Mouse (Mus musculus): Measurements from ENCODE around the gene Coa3. TPM values are rescaled to one million over a fixed set of nuclear protein-coding genes. Genes with fewer than 3 reads are reported as not detected.

The Coa3 gene
- total and polyA plus RNA-seq, 3 experiments, result 117 to 285 (median 177) TPM

DNA sequence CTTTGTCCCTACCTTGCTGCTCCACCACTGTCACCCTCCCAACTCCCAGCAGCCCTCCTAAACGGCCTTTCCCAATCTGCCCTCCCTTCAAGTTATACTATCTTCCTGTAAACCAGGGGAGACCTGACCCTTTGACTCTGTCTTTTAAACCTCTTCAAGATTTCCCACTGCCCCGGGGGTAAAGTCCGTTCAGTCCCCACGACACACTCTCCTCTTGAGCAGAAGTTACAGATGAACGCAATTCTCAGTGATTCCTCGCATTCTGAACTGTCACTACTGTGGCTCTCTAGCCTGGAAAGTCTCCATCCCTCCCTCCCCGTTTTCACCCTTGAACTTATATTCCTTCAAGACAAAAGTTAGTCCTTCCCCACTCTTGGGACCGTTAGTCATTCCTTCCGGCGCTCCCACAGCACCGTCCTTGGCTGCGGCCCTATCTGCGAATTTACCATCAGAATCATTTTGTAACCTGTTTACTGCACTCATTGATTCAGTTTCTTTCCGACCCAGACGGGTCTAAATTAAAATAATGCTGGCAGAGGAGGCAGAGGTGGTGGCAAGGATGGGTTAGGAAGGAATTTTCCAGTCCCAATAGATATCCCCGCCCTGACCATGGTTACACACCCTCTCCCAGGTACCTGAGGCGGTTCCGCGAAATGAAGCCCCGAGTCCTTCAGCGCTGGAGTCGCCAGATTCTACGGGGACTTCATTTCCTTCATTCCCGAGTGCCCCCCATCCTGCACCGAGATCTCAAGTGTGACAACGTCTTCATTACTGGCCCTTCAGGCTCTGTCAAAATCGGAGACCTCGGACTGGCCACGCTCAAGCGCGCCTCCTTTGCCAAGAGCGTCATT, 15.6 kb downstream of the Coa3 start:
- Histone ChIP-seq H3K36me3 (replicated peaks in 1 of 2; ENCODE audit: control insufficient read depth in 1 of 2, insufficient read depth in 1 of 2, low read length in 1 of 2) (peaks cover 12 to 71% of the 10 kb centered on the region in 2 experiments), H3K27ac (ENCODE audit: insufficient read depth, low read depth) (no peak overlapping the region), H3K9me3 (replicated peaks; ENCODE audit: low read length) (no peaks in the 10 kb centered on the region), H3K4me2 (ENCODE audit: insufficient read depth, low read depth, poor library complexity, severe bottlenecking) (no peak overlapping the region), H3K4me3 (replicated peaks in 1 of 3; ENCODE audit: low read depth in 2 of 3, low read length in 2 of 3, poor library complexity in 1 of 3) (no peak overlapping the region), H3K27me3 (replicated peaks) (no peaks in the 10 kb centered on the region), H3K4me1 (ENCODE audit: control insufficient read depth in 1 of 2, insufficient read depth in 2 of 2) (peaks cover 4 to 27% of the 10 kb centered on the region in 2 experiments; a peak in 3 of 4 replicates), H3K79me2 (replicated peaks; ENCODE audit: control insufficient read depth, extremely low read depth, insufficient read depth, poor library complexity, severe bottlenecking) (no peaks in the 10 kb centered on the region), H3K9ac (ENCODE audit: insufficient read depth, low read depth) (no peak overlapping the region)
- in situ Hi-C loops (cut with MboI; ENCODE audit: low pct_ligation_motif_present, low pct_unique_long_range_greater_than_20kb, low sequenced_read_pairs), result no loop called here
- no peak for TF ChIP-seq SMC3 (IDR thresholded peaks at IDR 0.05; ENCODE audit: low read depth, low read length)
- TF ChIP-seq MXI1 (IDR thresholded peaks at IDR 0.05; ENCODE audit: low read depth, low read length), result no peak
- TF ChIP-seq SIN3A (IDR thresholded peaks at IDR 0.05; ENCODE audit: low read length), result no peak
- TF ChIP-seq USF2 (conservative IDR thresholded peaks at IDR 0.05; ENCODE audit: low read depth, low read length), result no peak
- dilution Hi-C loops (cut with MboI; ENCODE audit: extremely low pct_ligation_motif_present, extremely low pct_unique_long_range_greater_than_20kb, low sequenced_read_pairs), result no loop called here
- DNase-seq (ENCODE audit: extremely low read depth), result no peak

GRCm38 (mm10) chr11:101262272-101262967, 16.5 kb downstream of the Coa3 start:
- H3K4me1 ChIP-seq (ENCODE audit: control insufficient read depth in 1 of 2, insufficient read depth in 2 of 2), result peaks cover 4 to 31% of the 10 kb centered on the region in 2 experiments; a peak in 3 of 4 replicates
- peaks cover 18 to 75% of the 10 kb centered on the region in 2 experiments for H3K36me3 ChIP-seq (replicated peaks in 1 of 2; ENCODE audit: control insufficient read depth in 1 of 2, insufficient read depth in 1 of 2, low read length in 1 of 2)
- no peaks in the 10 kb centered on the region for H3K27me3 ChIP-seq (replicated peaks)
- H3K79me2 ChIP-seq (replicated peaks; ENCODE audit: control insufficient read depth, extremely low read depth, insufficient read depth, poor library complexity, severe bottlenecking), result no peaks in the 10 kb centered on the region
- no peak overlapping the region for H3K27ac ChIP-seq (ENCODE audit: insufficient read depth, low read depth)
- no peak for TF ChIP-seq CTCF (conservative IDR thresholded peaks at IDR 0.05 in 1 of 2, IDR thresholded peaks at IDR 0.05 in 1 of 2; ENCODE audit: low read depth in 2 of 2, low read length in 2 of 2)
- no peak for TF ChIP-seq BHLHE40 (IDR thresholded peaks at IDR 0.05; ENCODE audit: low read depth, low read length)
- no peak for DNase-seq (ENCODE audit: extremely low read depth)
- dilution Hi-C loops (cut with MboI; ENCODE audit: extremely low pct_ligation_motif_present, extremely low pct_unique_long_range_greater_than_20kb, low sequenced_read_pairs) (no loop called here), in situ Hi-C loops (cut with MboI; ENCODE audit: low pct_ligation_motif_present, low pct_unique_long_range_greater_than_20kb, low sequenced_read_pairs) (no loop called here)
- no peak overlapping the region for H3K9ac ChIP-seq (ENCODE audit: insufficient read depth, low read depth)
- H3K4me3 ChIP-seq (replicated peaks in 1 of 3; ENCODE audit: low read depth in 2 of 3, low read length in 2 of 3, poor library complexity in 1 of 3), result no peak overlapping the region
- H3K4me2 ChIP-seq (ENCODE audit: insufficient read depth, low read depth, poor library complexity, severe bottlenecking), result no peak overlapping the region
- H3K9me3 ChIP-seq (replicated peaks; ENCODE audit: low read length), result no peaks in the 10 kb centered on the region

GRCm38 (mm10) chr11:101260826-101261380, 18.0 kb downstream of the Coa3 start:
- in situ Hi-C loops (cut with MboI; ENCODE audit: low pct_ligation_motif_present, low pct_unique_long_range_greater_than_20kb, low sequenced_read_pairs) (no loop called here), dilution Hi-C loops (cut with MboI; ENCODE audit: extremely low pct_ligation_motif_present, extremely low pct_unique_long_range_greater_than_20kb, low sequenced_read_pairs) (no loop called here)
- H3K4me1 ChIP-seq (ENCODE audit: control insufficient read depth in 1 of 2, insufficient read depth in 2 of 2), result peaks cover 4 to 34% of the 10 kb centered on the region in 2 experiments; a peak in 3 of 4 replicates
- DNase-seq (ENCODE audit: extremely low read depth), result no peak
- H3K27ac ChIP-seq (ENCODE audit: insufficient read depth, low read depth), result no peak overlapping the region
- no peaks in the 10 kb centered on the region for H3K79me2 ChIP-seq (replicated peaks; ENCODE audit: control insufficient read depth, extremely low read depth, insufficient read depth, poor library complexity, severe bottlenecking)
- no peak for TF ChIP-seq KAT2A (IDR thresholded peaks at IDR 0.05; ENCODE audit: insufficient replicate concordance, low read length)
- no peak for TF ChIP-seq ZC3H11A (IDR thresholded peaks at IDR 0.05; ENCODE audit: low read depth, low read length)
- no peak for TF ChIP-seq ZKSCAN1 (IDR thresholded peaks at IDR 0.05; ENCODE audit: borderline replicate concordance, low read depth, low read length)
- peaks cover 26 to 81% of the 10 kb centered on the region in 2 experiments for H3K36me3 ChIP-seq (replicated peaks in 1 of 2; ENCODE audit: control insufficient read depth in 1 of 2, insufficient read depth in 1 of 2, low read length in 1 of 2)
- H3K9me3 ChIP-seq (replicated peaks; ENCODE audit: low read length), result no peaks in the 10 kb centered on the region
- H3K27me3 ChIP-seq (replicated peaks), result no peaks in the 10 kb centered on the region
- H3K9ac ChIP-seq (ENCODE audit: insufficient read depth, low read depth), result no peak overlapping the region
- peak overlapping the region in 1 of 3 experiments; percentile 18 for H3K4me3 ChIP-seq (replicated peaks in 1 of 3; ENCODE audit: low read depth in 2 of 3, low read length in 2 of 3, poor library complexity in 1 of 3)
- 0 out of 2 replicates have a peak overlapping the region, but pooled peaks have one; percentile 12 for H3K4me2 ChIP-seq (ENCODE audit: insufficient read depth, low read depth, poor library complexity, severe bottlenecking)
